Mouse (Mus musculus): Measurements from ENCODE around the gene Ehmt1. TPM values are rescaled to one million over a fixed set of nuclear protein-coding genes. Genes with fewer than 3 reads are reported as not detected.

Gene Ehmt1
- polyA plus RNA-seq, 1 experiment, result 65.7 TPM

GRCm38 (mm10) chr2:24888895-24889294 is 30.5 kb downstream of the Ehmt1 start:
- no peak for TF ChIP-seq GATA1 (IDR thresholded peaks at IDR 0.05; ENCODE audit: low read length)

- TF ChIP-seq GATA1 (IDR thresholded peaks at IDR 0.05; ENCODE audit: low read length), result no peak
Observed at GRCm38 (mm10) chr2:24880686-24881085, 38.7 kb downstream of the Ehmt1 start.

GRCm38 (mm10) chr2:24870952-24871351 is 48.5 kb downstream of the Ehmt1 start:
- no peak for TF ChIP-seq GATA1 (IDR thresholded peaks at IDR 0.05; ENCODE audit: low read length)

- no peak for TF ChIP-seq GATA1 (IDR thresholded peaks at IDR 0.05; ENCODE audit: low read length)
Observed at GRCm38 (mm10) chr2:24863010-24863409, 56.4 kb downstream of the Ehmt1 start.

- TF ChIP-seq GATA1 (IDR thresholded peaks at IDR 0.05; ENCODE audit: low read length), result no peak
Observed at GRCm38 (mm10) chr2:24852408-24852807, 67.0 kb downstream of the Ehmt1 start.

- no peak for TF ChIP-seq GATA1 (IDR thresholded peaks at IDR 0.05; ENCODE audit: low read length)
Observed at GRCm38 (mm10) chr2:24846557-24846956, 72.9 kb downstream of the Ehmt1 start.

- TF ChIP-seq GATA1 (IDR thresholded peaks at IDR 0.05; ENCODE audit: low read length), result no peak
Observed at GRCm38 (mm10) chr2:24845256-24845655, 74.2 kb downstream of the Ehmt1 start.

GRCm38 (mm10) chr2:24830614-24831013 is 88.8 kb downstream of the Ehmt1 start:
- TF ChIP-seq GATA1 (IDR thresholded peaks at IDR 0.05; ENCODE audit: low read length), result no peak

- no peak for TF ChIP-seq GATA1 (IDR thresholded peaks at IDR 0.05; ENCODE audit: low read length)
Observed at GRCm38 (mm10) chr2:24809746-24810145, 109.7 kb downstream of the Ehmt1 start.

- TF ChIP-seq GATA1 (IDR thresholded peaks at IDR 0.05; ENCODE audit: low read length), result no peak
Observed at GRCm38 (mm10) chr2:24807691-24808090, 111.7 kb downstream of the Ehmt1 start.

GRCm38 (mm10) chr2:24807036-24807435 is 112.4 kb downstream of the Ehmt1 start:
- no peak for TF ChIP-seq GATA1 (IDR thresholded peaks at IDR 0.05; ENCODE audit: low read length)

- TF ChIP-seq GATA1 (IDR thresholded peaks at IDR 0.05; ENCODE audit: low read length), result no peak
Observed at GRCm38 (mm10) chr2:24806143-24806542, 113.3 kb downstream of the Ehmt1 start.

- no peak for TF ChIP-seq GATA1 (IDR thresholded peaks at IDR 0.05; ENCODE audit: low read length)
Observed at GRCm38 (mm10) chr2:24805621-24806020, 113.8 kb downstream of the Ehmt1 start.

GRCm38 (mm10) chr2:24796833-24797457 is 122.5 kb downstream of the Ehmt1 start:
- no peak for TF ChIP-seq GATA1 (IDR thresholded peaks at IDR 0.05; ENCODE audit: low read length)

GRCm38 (mm10) chr2:24787250-24787649 is 132.2 kb downstream of the Ehmt1 start:
- no peak for TF ChIP-seq GATA1 (IDR thresholded peaks at IDR 0.05; ENCODE audit: low read length)

- no peak for TF ChIP-seq GATA1 (IDR thresholded peaks at IDR 0.05; ENCODE audit: low read length)
Observed at GRCm38 (mm10) chr2:24781253-24781652, 138.2 kb downstream of the Ehmt1 start.

GRCm38 (mm10) chr2:24776831-24777230 is 142.6 kb downstream of the Ehmt1 start:
- no peak for TF ChIP-seq GATA1 (IDR thresholded peaks at IDR 0.05; ENCODE audit: low read length)

All from G1E-ER4 (cell line).